Mouse (Mus musculus): ENCODE data around the gene Crlf2. TPM values are rescaled to one million over a fixed set of nuclear protein-coding genes. Genes with fewer than 3 reads are reported as not detected.

Gene Crlf2
- polyA plus RNA-seq, 1 experiment from 2014 or later, result 10.2 TPM

DNA sequence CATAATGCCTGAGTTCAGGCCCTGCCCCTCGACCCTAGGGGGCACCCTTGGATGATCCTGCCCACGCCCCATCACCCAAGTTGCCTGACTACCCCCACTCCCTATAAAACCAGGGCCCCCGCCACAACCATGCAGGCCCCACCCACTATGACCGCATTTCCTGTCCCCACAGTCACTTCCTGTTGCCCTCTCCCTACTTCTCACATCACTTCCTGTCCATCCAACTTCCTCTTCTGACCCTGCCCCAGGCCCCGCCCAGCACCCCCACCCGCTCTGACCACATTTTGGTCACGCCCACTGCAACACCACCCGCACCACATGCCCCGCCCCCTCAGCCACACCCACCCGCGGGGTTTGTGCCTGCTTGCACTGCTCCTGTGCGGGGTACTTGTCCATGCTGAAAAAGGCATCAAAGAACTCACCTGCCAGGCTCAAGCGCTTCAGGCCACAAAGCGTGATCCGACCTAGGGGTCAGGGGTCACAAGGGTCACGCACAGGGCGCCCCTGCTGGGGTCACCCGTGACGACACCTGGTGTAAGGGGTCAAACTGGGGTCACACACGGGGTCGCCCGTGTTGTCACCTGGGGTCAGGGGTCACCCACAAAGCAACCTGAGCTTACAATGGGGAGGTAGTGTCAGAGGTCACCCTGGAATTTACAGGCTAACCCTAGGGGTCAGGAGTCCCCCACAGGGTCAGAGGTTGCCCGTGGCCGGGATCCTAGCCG is 7.6 kb downstream of the Crlf2 start:
- 89% methylated on average over 25 of the region's 25 CpGs for WGBS (ENCODE audit: insufficient replicate concordance)
- no peak for ATAC-seq

DNA sequence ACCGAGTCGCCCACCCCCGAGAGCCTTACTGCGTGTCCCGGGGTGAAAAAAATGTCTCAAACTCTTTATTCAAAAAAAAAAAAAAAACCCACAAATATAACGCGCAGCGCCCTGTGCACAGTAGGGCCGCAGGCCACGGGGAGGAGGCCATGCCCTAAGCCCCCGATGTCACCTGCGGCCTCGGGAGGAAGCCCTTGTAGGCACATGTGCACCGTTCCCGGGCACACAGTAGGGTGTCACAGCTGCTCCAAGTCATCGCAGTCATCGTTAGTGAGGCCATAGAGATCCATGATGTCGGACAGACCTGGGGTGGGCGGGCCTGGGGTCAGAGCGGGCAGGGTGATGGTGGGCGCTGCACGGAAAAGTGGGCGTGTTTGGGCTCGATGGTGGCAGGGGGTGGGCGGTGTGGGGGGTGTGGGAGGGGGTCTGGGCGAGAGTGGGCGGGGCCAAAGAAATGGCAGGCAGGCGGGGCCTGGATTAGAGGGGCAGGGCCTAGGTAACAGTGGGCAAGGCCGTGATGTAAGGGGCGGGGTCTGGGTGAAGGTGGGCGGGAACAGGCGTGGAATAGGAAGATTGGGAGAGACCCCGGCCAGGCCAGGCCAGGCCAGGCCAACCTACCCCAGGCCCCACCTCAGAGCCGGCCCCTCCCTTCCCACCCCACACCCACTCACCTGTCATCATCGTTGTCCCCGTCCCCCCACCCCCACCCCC is 8.4 kb downstream of the Crlf2 start:
- TF ChIP-seq CTCF (IDR thresholded peaks at IDR 0.05; ENCODE audit: low read depth) (no peak), EP300 (IDR thresholded peaks at IDR 0.05; ENCODE audit: low read depth) (no peak)
- Histone ChIP-seq H3K36me3 (replicated peaks; ENCODE audit: insufficient read depth, low read length) (peaks cover 4% of the 10 kb centered on the region; the same call in 1 of the 2 replicates), H3K4me3 (ENCODE audit: low read depth, low read length) (no peak overlapping the region), H3K4me2 (ENCODE audit: low read depth, low read length) (no peak overlapping the region), H3K9ac (replicated peaks) (no peak overlapping the region), H3K27ac (ENCODE audit: low read depth) (no peak overlapping the region), H3K27me3 (ENCODE audit: insufficient read depth, low read length) (no peaks in the 10 kb centered on the region), H3K9me3 (ENCODE audit: low read length) (peaks cover 38% of the 10 kb centered on the region), H3K4me1 (ENCODE audit: insufficient read depth) (no peaks in the 10 kb centered on the region)
- 86% methylated on average over 33 of the region's 36 CpGs for WGBS (ENCODE audit: insufficient replicate concordance)
- DNase-seq (no peak), ATAC-seq (no peak)

More for the DNA sequence above, 7.6 kb downstream of the Crlf2 start:
- Histone ChIP-seq H3K9me3 (ENCODE audit: low read length) (peaks cover 47% of the 10 kb centered on the region), H3K4me1 (ENCODE audit: insufficient read depth) (no peaks in the 10 kb centered on the region), H3K9ac (replicated peaks) (no peak overlapping the region), H3K27me3 (ENCODE audit: insufficient read depth, low read length) (no peaks in the 10 kb centered on the region), H3K4me2 (ENCODE audit: low read depth, low read length) (no peak overlapping the region), H3K4me3 (ENCODE audit: low read depth, low read length) (no peak overlapping the region), H3K36me3 (replicated peaks; ENCODE audit: insufficient read depth, low read length) (peaks cover 4% of the 10 kb centered on the region; the same call in 1 of the 2 replicates), H3K27ac (ENCODE audit: low read depth) (no peak overlapping the region)
- DNase-seq, result peak; percentile 46
- TF ChIP-seq CTCF (IDR thresholded peaks at IDR 0.05; ENCODE audit: low read depth) (no peak), EP300 (IDR thresholded peaks at IDR 0.05; ENCODE audit: low read depth) (no peak)

DNA sequence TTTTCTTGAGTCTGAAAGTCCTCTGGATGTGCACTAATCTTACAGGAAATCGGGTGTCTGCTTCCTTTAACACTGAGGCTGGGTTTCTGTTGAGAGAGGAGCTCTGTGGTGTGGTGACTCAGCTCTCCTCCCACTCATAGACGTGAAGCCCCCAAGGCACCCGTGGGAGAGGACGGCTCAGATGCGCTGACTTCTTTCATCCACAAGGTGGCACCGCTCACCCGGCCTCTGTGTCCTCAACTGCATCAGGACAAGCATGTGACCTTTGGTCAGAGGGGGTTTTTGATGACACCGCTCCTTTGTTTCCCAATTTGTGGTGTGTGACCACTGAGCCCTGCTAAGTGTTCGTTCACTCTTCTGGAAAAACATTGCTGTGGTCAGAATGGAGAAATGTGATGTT is 10.1 kb downstream of the Crlf2 start:
- ATAC-seq, result peak; percentile 16; the same call in 1 of the 2 replicates
- Histone ChIP-seq H3K4me1 (ENCODE audit: insufficient read depth) (no peaks in the 10 kb centered on the region), H3K36me3 (replicated peaks; ENCODE audit: insufficient read depth, low read length) (no peaks in the 10 kb centered on the region), H3K27me3 (ENCODE audit: insufficient read depth, low read length) (no peaks in the 10 kb centered on the region), H3K27ac (ENCODE audit: low read depth) (no peak overlapping the region), H3K9me3 (ENCODE audit: low read length) (peaks cover 25% of the 10 kb centered on the region), H3K4me3 (ENCODE audit: low read depth, low read length) (no peak overlapping the region), H3K4me2 (ENCODE audit: low read depth, low read length) (no peak overlapping the region), H3K9ac (replicated peaks) (no peak overlapping the region)
- WGBS (ENCODE audit: insufficient replicate concordance), result 45% methylated on average over 9 of the region's 9 CpGs
- TF ChIP-seq EP300 (IDR thresholded peaks at IDR 0.05; ENCODE audit: low read depth), result no peak
- TF ChIP-seq CTCF (IDR thresholded peaks at IDR 0.05; ENCODE audit: low read depth), result peak; percentile 67
- peak; percentile 33 for DNase-seq

DNA sequence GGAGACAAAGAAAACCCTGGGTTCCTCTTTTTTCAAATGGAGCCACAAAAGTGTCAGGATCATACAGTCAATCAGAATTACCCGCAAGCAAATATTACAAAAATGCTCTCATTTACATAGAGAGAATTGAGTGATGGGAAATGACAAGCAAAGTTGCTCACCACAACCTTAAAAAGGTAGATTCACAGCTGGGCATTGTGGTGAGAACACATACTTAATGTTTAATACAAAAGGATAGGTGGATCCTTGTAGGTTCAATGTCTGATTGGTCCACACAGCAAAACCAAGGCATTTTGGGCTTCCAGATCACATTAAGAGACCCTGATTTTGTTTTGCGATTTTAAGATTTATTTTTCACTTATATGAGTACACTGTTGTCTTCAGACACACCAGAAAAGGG is 11.7 kb downstream of the Crlf2 start:
- no peaks in the 10 kb centered on the region for H3K36me3 ChIP-seq (replicated peaks; ENCODE audit: insufficient read depth, low read length)
- WGBS (ENCODE audit: insufficient replicate concordance), result 69% methylated on average over 2 of the region's 2 CpGs
- H3K4me1 ChIP-seq (ENCODE audit: insufficient read depth), result no peaks in the 10 kb centered on the region
- no peak for DNase-seq
- H3K27me3 ChIP-seq (ENCODE audit: insufficient read depth, low read length), result no peaks in the 10 kb centered on the region
- H3K9me3 ChIP-seq (ENCODE audit: low read length), result peaks cover 12% of the 10 kb centered on the region
- TF ChIP-seq CTCF (IDR thresholded peaks at IDR 0.05; ENCODE audit: low read depth) (no peak), EP300 (IDR thresholded peaks at IDR 0.05; ENCODE audit: low read depth) (no peak)
- ATAC-seq, result no peak
- H3K4me3 ChIP-seq (ENCODE audit: low read depth, low read length), result no peak overlapping the region
- no peak overlapping the region for H3K27ac ChIP-seq (ENCODE audit: low read depth)
- H3K9ac ChIP-seq (replicated peaks), result no peak overlapping the region
- H3K4me2 ChIP-seq (ENCODE audit: low read depth, low read length), result no peak overlapping the region

DNA sequence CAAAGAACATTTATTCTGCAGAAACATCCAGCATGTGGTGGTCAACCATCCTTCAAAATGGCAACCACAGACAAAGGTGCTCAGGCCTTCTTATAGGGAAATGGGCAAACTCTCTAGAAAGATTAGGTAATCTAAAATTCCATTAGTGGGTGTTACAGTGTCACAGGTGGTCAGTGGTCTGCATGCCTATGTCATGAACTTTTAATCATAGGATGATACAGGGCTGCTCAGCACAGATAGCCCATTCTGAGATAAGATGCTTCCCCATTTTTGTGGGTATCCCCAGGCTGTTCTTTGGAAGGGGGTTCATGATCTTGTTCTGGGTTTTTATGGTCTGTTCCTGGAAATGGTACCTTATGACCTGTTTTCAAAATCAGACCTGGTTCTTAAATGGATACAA is 49.1 kb downstream of the Crlf2 start:
- ATAC-seq, result no peak
- DNase-seq, result no peak
- Histone ChIP-seq H3K9ac (replicated peaks) (no peak overlapping the region), H3K27me3 (ENCODE audit: insufficient read depth, low read length) (no peaks in the 10 kb centered on the region), H3K36me3 (replicated peaks; ENCODE audit: insufficient read depth, low read length) (no peaks in the 10 kb centered on the region), H3K4me2 (ENCODE audit: low read depth, low read length) (no peak overlapping the region), H3K4me3 (ENCODE audit: low read depth, low read length) (no peak overlapping the region), H3K27ac (ENCODE audit: low read depth) (no peak overlapping the region), H3K4me1 (ENCODE audit: insufficient read depth) (no peaks in the 10 kb centered on the region), H3K9me3 (ENCODE audit: low read length) (no peaks in the 10 kb centered on the region)
- no peak for TF ChIP-seq EP300 (IDR thresholded peaks at IDR 0.05; ENCODE audit: low read depth)
- no peak for TF ChIP-seq CTCF (IDR thresholded peaks at IDR 0.05; ENCODE audit: low read depth)

DNA sequence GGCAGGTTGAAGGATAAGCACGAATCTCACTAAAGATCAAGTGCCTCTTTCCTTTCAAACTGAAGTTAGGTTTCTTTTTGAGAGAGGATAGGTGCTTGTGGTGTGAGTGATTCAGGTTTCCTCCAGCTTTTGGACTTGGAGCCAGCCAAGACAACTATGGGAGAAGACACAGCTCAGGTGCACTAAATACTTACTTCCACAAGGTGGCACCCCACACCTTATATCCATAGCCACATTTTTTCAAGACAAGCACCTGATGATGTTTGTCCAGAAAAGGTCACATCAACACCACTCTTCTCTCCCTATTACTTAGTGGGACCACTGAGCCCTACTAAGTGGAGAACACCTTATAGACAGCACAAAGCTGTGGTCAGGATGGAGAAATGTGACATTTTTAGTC is 52.1 kb downstream of the Crlf2 start:
- no peak for TF ChIP-seq EP300 (IDR thresholded peaks at IDR 0.05; ENCODE audit: low read depth)
- TF ChIP-seq CTCF (IDR thresholded peaks at IDR 0.05; ENCODE audit: low read depth), result peak; percentile 63
- no peak overlapping the region for H3K9ac ChIP-seq (replicated peaks)
- DNase-seq (no peak), ATAC-seq (no peak)
- no peaks in the 10 kb centered on the region for H3K27me3 ChIP-seq (ENCODE audit: insufficient read depth, low read length)
- H3K4me1 ChIP-seq (ENCODE audit: insufficient read depth), result no peaks in the 10 kb centered on the region
- H3K27ac ChIP-seq (ENCODE audit: low read depth), result no peak overlapping the region
- no peak overlapping the region for H3K4me2 ChIP-seq (ENCODE audit: low read depth, low read length)
- H3K36me3 ChIP-seq (replicated peaks; ENCODE audit: insufficient read depth, low read length), result no peaks in the 10 kb centered on the region
- H3K4me3 ChIP-seq (ENCODE audit: low read depth, low read length), result no peak overlapping the region
- 3% methylated on average over 1 of the region's 1 CpGs for WGBS (ENCODE audit: insufficient replicate concordance)
- H3K9me3 ChIP-seq (ENCODE audit: low read length), result no peaks in the 10 kb centered on the region

Other genes starting within 250 kb of the Crlf2 start
- not detected in 2 replicates for gene Vmn2r16, start 228.8 kb downstream of the Crlf2 start, polyA plus RNA-seq (2015; fragmentation: Nextera tagmentation; extraction: Ambion mirVana)
- gene Vmn2r17, start 139.3 kb downstream of the Crlf2 start, polyA plus RNA-seq (2015; fragmentation: Nextera tagmentation; extraction: Ambion mirVana), result not detected in 2 replicates
- 0.36 and 0.37 TPM in 2 replicates for gene 5430403G16Rik, start 132.0 kb upstream of the Crlf2 start, polyA plus RNA-seq (2015; fragmentation: Nextera tagmentation; extraction: Ambion mirVana)
- 2.9 and 3.9 TPM in 2 replicates for gene 4930522L14Rik, start 192.9 kb upstream of the Crlf2 start, polyA plus RNA-seq (2015; fragmentation: Nextera tagmentation; extraction: Ambion mirVana)

Data from liver, postnatal 0 days (tissue).